Mouse (Mus musculus) large intestine, adult 2 months (tissue): ENCODE measurements around the gene Hdac8. TPM values are rescaled to one million over a fixed set of nuclear protein-coding genes. Genes with fewer than 3 reads are reported as not detected.

Source experiments
- DNase-seq: peaks from one replicate; pipeline ENCODE4 v3.0.0-alpha.2; 2012; ENCODE audit warnings: low read depth, low spot score
- WGBS: fragments of 180-500 bp; shearing (Covaris S2); methylation state at CpG from one replicate; pipeline ENCODE4 v1.1.7; 2018; 5-methylcytosine and 5-hydroxymethylcytosine counted together
- polyA plus RNA-seq: library from polyadenylated mRNA; depleted of rRNA; stranded (reverse); fragments of >200 nt; gene quantifications from 2 replicates; pipeline ENCODE4 v1.2.3, GENCODE M21; 2012; rRNA removed

The Hdac8 gene
- polyA plus RNA-seq, 1 experiment, result 3.9 TPM

GRCm38 (mm10) chrX:102244334-102244733 lies 260.8 kb downstream of the Hdac8 start:
- 49% methylated on average over 2 of the region's 2 CpGs for WGBS
- no peak for DNase-seq

Other genes with a start within 250 kb of the Hdac8 start
- gene Phka1, start 138.9 kb upstream of the Hdac8 start, polyA plus RNA-seq, result 2.4 TPM in 2 replicates
- gene Gm3880, start 181.6 kb upstream of the Hdac8 start, polyA plus RNA-seq, result not detected in 2 replicates
- not detected in 2 replicates for gene Gm9112, start 202.3 kb upstream of the Hdac8 start, polyA plus RNA-seq
- gene Dmrtc1b, start 202.5 kb upstream of the Hdac8 start, polyA plus RNA-seq, result not detected in 2 replicates